Mouse (Mus musculus) lung, postnatal 0 days (tissue): ENCODE data around the gene Rhobtb1. TPM values are rescaled to one million over a fixed set of nuclear protein-coding genes. Genes with fewer than 3 reads are reported as not detected.

Source experiments
- ATAC-seq: fragments of 200-750 bp; cut with Nextera tagmentation; 2 replicates; pipeline ENCODE4 v1.8.0; 2017; ENCODE audit warnings: moderate library complexity
- DNase-seq: peaks from one replicate; pipeline ENCODE4 v3.0.0-alpha.2; 2016; ENCODE audit warnings: low spot score
- H3K27ac ChIP-seq: fragments of 300-500 bp; sonication (generic); 2 replicates; pipeline ENCODE4 v1.5.1; 2014; ENCODE audit warnings: antibody characterized with exemption, mild to moderate bottlenecking, low read length, mixed read lengths
- H3K27me3 ChIP-seq: fragments of 300-500 bp; sonication (generic); replicated peaks from 2 replicates; pipeline ENCODE4 v1.6.1; 2014; ENCODE audit warnings: low read length, mixed read lengths; ENCODE audit not compliant: insufficient read depth
- H3K36me3 ChIP-seq: fragments of 300-500 bp; sonication (generic); 2 replicates; pipeline ENCODE4 v1.6.1; 2014; ENCODE audit warnings: low read length, mixed read lengths; ENCODE audit not compliant: insufficient read depth
- H3K4me1 ChIP-seq: fragments of 300-500 bp; sonication (generic); 2 replicates; pipeline ENCODE4 v1.6.1; 2014; ENCODE audit warnings: antibody characterized with exemption, low read depth, low read length, mixed read lengths; ENCODE audit not compliant: insufficient read depth
- H3K4me2 ChIP-seq: fragments of 300-500 bp; sonication (generic); replicated peaks from 2 replicates; pipeline ENCODE4 v1.6.1; 2014; ENCODE audit warnings: low read depth, mild to moderate bottlenecking, low read length, moderate library complexity, mixed read lengths
- H3K4me3 ChIP-seq: fragments of 300-500 bp; sonication (generic); 2 replicates; pipeline ENCODE4 v1.5.1; 2014; ENCODE audit warnings: low read depth, low read length
- H3K9ac ChIP-seq: fragments of 300-500 bp; sonication (generic); replicated peaks from 2 replicates; pipeline ENCODE4 v1.6.1; 2014; ENCODE audit warnings: low read depth, mild to moderate bottlenecking
- H3K9me3 ChIP-seq: fragments of 300-500 bp; sonication (generic); 2 replicates; pipeline ENCODE4 v1.6.1; 2016; ENCODE audit warnings: low read length, mixed read lengths
- CTCF ChIP-seq: IDR thresholded peaks from 2 replicates; pipeline ENCODE4 v1.5.1; 2016; ENCODE audit warnings: antibody characterized with exemption, mild to moderate bottlenecking
- EP300 ChIP-seq: IDR thresholded peaks from 2 replicates; pipeline ENCODE4 v1.6.1; 2016; ENCODE audit warnings: antibody characterized with exemption, mild to moderate bottlenecking, control low read depth
- WGBS: fragments of 180-500 bp; shearing (Covaris S2); extraction: QIAGEN DNeasy Blood & Tissue Kit; methylation state at CpG from one replicate; pipeline ENCODE4 v1.1.7; 2014; 5-methylcytosine and 5-hydroxymethylcytosine counted together
- polyA plus RNA-seq: library from polyadenylated mRNA; unstranded; fragments of >200 nt; fragmentation: Nextera tagmentation; extraction: Ambion mirVana; gene quantifications from 2 replicates; pipeline ENCODE4 v1.2.1, GENCODE M21; 2015

Rhobtb1 gene
- polyA plus RNA-seq, 1 experiment from 2014 or later: 15.2 TPM

DNA sequence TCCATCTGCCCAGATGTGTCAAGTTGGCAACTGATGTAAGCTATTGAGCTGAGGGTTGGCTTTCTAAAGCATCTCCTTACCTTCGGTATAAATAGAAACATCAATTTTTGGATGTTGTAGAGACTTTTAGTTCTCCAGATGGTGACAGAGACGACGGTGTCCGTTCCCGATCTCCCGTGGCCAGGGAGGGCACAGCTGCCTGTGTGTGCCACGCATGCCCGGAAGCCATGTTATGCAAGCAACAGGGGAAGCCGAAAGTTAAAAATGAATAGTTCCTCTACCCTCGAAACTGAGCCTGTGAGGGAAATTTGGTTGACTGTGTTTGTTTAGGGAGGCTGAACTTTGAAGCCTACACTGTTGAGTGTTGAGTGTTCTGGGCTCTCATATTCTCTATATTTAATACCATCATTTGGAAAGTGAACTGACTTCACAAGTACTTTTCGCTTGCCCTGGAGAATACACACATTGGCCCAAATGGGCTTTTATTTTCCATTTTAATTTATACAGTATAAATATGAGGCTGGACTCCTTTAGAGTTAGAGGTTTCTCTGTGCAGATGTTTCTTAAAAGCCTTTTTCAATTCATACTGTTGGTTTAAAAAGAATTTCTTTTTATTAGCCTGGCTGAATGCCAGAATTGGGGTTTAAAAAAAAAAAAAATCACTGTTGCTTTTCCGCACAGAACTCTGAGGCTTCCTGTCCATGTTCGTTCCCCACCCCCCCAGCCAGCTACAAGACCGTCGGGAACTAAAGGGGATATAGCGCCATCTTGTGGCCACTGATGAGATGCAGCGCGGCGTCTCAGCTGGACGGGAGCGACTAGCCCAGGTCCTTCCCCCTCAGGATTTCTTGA, 169.7 kb downstream of the Rhobtb1 start:
- Histone ChIP-seq H3K9me3 (no peaks in the 10 kb centered on the region), H3K4me1 (no peaks in the 10 kb centered on the region), H3K36me3 (no peaks in the 10 kb centered on the region), H3K9ac (no peak overlapping the region), H3K27me3 (no peaks in the 10 kb centered on the region), H3K4me3 (peak overlapping the region; percentile 26), H3K4me2 (peak overlapping the region; percentile 53), H3K27ac (0 out of 2 replicates have a peak overlapping the region, but pooled peaks have one; percentile 32)
- DNase-seq (peak; percentile 93), ATAC-seq (peak; percentile 94)
- TF ChIP-seq CTCF (peak; percentile 93), EP300 (peak; percentile 57)
- WGBS: 35% methylated on average over 21 of the region's 21 CpGs

DNA sequence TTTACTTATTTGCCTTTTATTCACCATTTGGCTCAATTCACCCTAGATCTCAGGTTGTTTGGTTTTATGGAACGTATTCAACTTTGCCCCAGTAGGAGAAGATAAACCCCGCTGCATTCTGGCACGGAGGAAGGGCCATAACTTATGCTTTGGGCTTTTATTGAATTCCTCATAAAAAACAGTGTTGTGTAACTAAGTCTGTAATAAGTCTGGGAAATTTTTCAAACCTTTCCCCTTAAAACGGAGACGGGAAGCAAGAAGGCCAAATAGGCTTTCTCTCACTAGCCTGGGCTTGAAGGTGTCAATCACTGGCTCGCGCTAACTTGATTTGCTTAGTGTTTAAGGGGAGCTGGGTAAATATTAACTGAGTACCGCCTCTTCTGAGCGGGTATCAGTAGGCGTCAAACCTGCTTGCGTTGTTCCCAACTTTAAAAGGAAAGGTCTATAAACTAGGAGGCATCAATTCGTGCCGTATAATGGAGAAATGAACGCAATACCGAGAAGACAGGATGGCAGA, 170.3 kb downstream of the Rhobtb1 start:
- peak; percentile 72 for DNase-seq
- Histone ChIP-seq H3K4me2 (peak overlapping the region; percentile 53), H3K4me1 (no peaks in the 10 kb centered on the region), H3K9ac (no peak overlapping the region), H3K27ac (0 out of 2 replicates have a peak overlapping the region, but pooled peaks have one; percentile 32), H3K4me3 (peak overlapping the region; percentile 26), H3K9me3 (no peaks in the 10 kb centered on the region), H3K36me3 (no peaks in the 10 kb centered on the region), H3K27me3 (no peaks in the 10 kb centered on the region)
- 31% methylated on average over 15 of the region's 15 CpGs for WGBS
- peak; percentile 73 for ATAC-seq
- TF ChIP-seq EP300 (no peak; the same call in 1 of the 2 replicates), CTCF (no peak)

DNA sequence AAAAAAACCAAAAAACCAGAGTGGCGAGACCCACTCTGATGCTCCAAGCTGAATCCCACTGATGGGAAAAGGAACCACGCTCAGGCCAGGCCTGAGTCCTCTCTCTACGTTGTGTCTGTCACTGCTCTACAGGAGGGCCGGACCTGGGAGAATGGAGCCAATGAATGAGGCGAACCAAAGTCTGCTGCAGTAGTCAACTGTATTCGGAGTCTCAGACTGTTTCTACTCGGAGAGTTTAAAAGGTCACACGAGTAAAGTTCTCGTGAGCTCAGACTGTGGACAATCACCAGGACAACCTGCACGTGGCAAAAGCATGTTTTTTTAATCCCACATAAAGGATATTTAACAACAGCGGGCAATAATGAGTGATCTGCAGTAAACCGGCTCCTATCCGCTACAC, 172.8 kb downstream of the Rhobtb1 start:
- Histone ChIP-seq H3K4me2 (no peak overlapping the region), H3K4me3 (no peak overlapping the region), H3K27ac (no peak overlapping the region), H3K4me1 (no peaks in the 10 kb centered on the region), H3K36me3 (no peaks in the 10 kb centered on the region), H3K27me3 (no peaks in the 10 kb centered on the region), H3K9me3 (no peaks in the 10 kb centered on the region), H3K9ac (no peak overlapping the region)
- DNase-seq (no peak), ATAC-seq (no peak)
- no peak for TF ChIP-seq EP300
- TF ChIP-seq CTCF: no peak
- 81% methylated on average over 13 of the region's 13 CpGs for WGBS

DNA sequence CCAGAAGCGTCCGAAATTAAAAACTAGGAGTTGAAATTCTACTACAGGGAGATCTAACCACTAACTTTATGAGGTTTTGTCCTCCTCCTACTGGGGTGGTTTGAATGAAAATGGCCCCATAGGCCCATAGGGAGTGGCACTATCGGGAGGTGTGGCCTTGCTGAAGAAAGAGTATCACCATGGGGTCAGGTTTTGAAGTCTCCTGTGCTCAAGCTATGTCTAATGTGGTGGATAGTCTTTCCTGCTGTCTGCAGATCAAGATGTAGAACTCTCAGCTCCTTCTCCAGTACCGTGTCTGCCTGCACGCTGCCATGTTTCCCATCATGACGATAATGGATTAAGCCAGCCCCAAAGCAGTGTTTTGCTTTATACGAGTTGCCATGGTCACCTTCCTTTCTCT, 173.6 kb downstream of the Rhobtb1 start:
- TF ChIP-seq CTCF (no peak), EP300 (no peak)
- H3K4me2 ChIP-seq: no peak overlapping the region
- no peak for DNase-seq
- WGBS: 85% methylated on average over 7 of the region's 7 CpGs
- H3K36me3 ChIP-seq: no peaks in the 10 kb centered on the region
- no peaks in the 10 kb centered on the region for H3K27me3 ChIP-seq
- H3K4me1 ChIP-seq: no peaks in the 10 kb centered on the region
- no peak for ATAC-seq
- no peak overlapping the region for H3K27ac ChIP-seq
- H3K4me3 ChIP-seq: no peak overlapping the region
- H3K9me3 ChIP-seq: no peaks in the 10 kb centered on the region
- no peak overlapping the region for H3K9ac ChIP-seq

DNA sequence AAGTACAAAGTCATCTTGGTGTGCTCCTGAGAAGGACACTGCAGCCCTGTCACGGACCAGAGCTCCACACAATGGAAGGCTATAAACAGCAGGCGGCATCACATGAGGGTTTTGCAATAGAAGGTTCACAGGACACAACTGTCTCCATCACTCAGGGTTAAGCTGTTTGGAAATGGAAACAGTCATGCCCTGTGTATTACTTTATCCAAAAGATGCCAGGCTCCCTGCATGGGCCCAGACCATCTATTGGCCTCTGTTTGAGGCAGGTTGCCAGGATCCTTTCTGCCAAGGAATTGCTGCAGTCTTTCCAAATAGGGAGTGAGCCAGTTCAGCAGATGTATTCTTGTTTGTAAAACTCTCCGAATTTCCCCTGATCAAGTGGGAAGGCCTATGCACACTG, 175.2 kb downstream of the Rhobtb1 start:
- DNase-seq (peak; percentile 60), ATAC-seq (peak; percentile 74)
- Histone ChIP-seq H3K9me3 (no peaks in the 10 kb centered on the region), H3K36me3 (no peaks in the 10 kb centered on the region), H3K4me1 (no peaks in the 10 kb centered on the region), H3K9ac (no peak overlapping the region), H3K4me2 (no peak overlapping the region), H3K27ac (no peak overlapping the region), H3K4me3 (no peak overlapping the region), H3K27me3 (no peaks in the 10 kb centered on the region)
- 62% methylated on average over 3 of the region's 3 CpGs for WGBS
- TF ChIP-seq EP300 (0 out of 2 replicates have a peak, but pooled peaks have one; percentile 23), CTCF (no peak)

DNA sequence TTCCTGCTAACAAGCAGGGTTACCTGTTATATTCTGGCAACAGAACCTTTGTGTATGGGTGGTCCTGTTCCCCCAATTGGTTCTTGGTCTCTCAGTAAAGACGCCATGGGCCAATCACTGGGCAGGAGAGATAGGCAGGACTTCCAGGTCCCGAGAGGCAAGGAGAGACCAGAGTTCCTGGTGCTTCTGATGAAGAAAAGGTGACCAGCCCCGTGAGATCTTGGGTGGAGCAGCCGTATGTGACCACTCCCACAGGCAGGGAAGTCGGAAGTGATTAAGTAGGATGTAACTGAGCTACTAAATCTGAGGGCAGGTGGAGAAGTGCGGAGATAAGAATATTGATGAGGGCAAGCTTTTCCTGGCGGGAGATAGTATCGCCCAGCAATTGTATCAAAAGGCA, 176.1 kb downstream of the Rhobtb1 start:
- H3K27me3 ChIP-seq: no peaks in the 10 kb centered on the region
- no peak overlapping the region for H3K27ac ChIP-seq
- no peaks in the 10 kb centered on the region for H3K36me3 ChIP-seq
- ATAC-seq (no peak), DNase-seq (no peak)
- no peak overlapping the region for H3K4me2 ChIP-seq
- H3K4me1 ChIP-seq: no peaks in the 10 kb centered on the region
- TF ChIP-seq EP300 (no peak), CTCF (no peak)
- H3K9me3 ChIP-seq: no peaks in the 10 kb centered on the region
- 59% methylated on average over 8 of the region's 8 CpGs for WGBS
- H3K4me3 ChIP-seq: no peak overlapping the region
- H3K9ac ChIP-seq: no peak overlapping the region
